Mouse (Mus musculus): ENCODE results near the gene Acot7.
"Not testable (repeated sequence)": the region's sequence is repeated elsewhere in the genome, so short reads cannot be mapped to it uniquely, and the experiment has no call there.

Gene Acot7

DNA sequence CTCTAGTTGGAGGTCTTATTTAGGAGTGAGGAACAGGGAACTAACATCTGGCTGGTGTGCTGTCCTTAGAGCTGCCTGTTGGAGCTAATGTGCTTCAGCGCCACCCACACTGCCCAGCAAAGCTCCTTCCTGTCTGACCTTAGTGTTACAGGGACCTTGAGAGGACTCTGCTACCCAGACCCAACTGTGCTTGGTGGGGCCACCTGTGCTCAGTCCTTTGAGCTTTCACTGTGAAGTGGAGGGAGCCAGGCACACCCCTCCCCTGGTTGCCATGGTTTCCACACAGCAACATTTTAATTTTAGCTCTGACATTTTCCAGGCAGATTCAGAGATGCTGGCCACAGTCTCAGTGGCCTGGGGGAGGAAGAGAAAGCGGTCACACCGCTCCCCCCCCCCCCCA lies 25.0 kb downstream of the Acot7 start:
- peak; percentile 21 to 56 for DNase-seq (ENCODE audit: low spot score in 2 of 2)

DNA sequence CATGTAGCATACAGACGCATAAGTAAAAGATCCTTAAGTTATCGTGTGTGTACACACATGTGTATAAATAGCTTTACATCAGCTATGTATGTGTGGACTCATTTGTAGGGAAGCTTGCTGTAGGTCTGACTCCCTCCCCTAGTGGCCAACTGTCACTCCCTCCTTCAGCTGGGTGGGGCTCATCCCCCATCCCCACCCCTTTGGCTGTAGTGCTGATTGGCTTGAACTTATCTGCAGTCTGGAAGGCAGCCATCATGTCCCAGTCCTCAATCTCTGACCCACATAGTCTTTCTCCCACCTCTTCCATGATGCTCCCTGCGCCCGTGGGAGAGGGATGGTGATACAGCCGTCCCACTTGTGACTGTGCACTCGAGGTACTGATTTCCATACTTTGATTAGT lies 26.7 kb downstream of the Acot7 start:
- DNase-seq (ENCODE audit: low spot score in 2 of 2) = no peak

DNA sequence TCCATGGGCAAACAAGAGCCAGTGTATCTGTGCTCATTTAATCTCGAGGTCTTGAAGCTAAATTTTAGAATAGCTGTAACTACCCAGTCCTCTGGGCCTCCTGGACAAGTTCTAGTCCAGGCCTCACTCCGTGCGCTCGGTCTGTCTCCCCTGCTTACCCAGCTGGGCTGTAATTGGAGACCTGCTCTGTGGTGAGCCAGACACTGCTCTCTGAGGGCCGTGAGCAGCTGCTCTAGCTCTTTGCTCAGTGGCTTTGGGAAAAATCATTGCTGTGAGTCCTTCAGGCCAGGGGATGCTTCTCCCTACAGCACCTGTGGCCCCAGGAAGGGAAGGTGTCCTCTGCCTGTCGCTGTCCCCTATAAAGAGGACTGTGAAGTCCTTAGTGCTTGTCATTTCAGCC lies 28.3 kb downstream of the Acot7 start:
- DNase-seq (ENCODE audit: low spot score in 2 of 2) = no peak

DNA sequence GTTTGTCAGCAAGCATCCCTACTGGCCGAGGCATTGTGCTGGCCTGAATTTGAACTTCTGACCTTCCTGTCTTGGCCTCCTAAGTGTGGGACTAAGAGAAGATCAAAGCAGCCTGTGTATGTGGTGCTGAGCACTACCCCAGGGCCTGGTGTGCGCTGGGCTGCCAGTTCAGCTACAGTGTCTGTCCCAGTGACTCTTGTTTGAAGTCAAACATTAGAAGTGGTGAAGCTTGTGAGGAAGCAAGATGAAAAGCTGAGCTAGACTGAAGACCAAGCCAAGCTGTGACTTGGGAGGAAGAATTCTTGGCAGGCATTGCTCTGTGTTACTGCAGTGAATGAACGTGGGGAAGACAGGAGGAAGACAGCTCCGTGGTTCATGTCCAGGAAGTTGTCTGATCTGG lies 31.7 kb downstream of the Acot7 start:
- DNase-seq (ENCODE audit: low spot score in 2 of 2) = no peak

DNA sequence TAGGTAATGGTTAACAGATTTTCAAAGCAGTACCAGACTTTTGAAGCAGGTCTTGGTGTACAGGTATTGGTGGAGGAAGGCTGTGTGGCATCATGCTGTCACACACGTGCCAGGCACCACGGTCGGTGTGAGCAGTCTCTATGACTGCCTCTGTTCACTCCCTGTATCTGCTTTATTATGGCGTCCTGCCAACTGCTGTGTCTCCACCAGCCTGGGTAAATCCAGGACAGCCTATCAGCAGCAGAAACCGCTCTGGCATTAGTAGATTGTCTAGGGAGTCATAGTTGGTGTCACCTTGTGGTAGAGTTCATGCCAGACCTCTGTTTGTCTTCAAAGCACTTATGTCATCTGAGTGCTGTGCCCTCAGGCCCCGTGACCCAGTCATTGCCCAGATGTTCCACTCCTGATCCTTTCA lies 34.2 kb downstream of the Acot7 start:
- DNase-seq (ENCODE audit: low spot score in 2 of 2) = no peak

DNA sequence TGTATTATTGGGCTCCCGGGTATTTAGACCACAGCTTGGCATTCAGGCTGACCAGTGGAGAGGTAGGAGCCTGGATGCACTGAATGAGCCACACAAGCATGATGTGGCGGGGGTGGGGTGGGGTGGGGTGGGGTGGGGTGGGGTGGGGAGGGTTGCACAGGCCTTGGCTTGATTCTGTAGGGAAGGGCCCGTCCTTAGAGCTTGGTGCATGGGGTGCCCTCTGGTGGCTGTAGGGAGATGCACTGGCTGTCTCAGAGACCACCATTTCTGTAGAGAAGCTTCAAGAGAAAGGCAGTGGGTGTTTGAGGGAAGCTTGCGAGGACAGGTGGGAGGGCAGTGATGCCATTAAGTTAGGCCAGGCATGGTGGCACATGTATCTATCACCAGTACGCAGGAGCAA lies 34.6 kb downstream of the Acot7 start:
- peak; percentile 51 to 63 for DNase-seq (ENCODE audit: low spot score in 2 of 2)

DNA sequence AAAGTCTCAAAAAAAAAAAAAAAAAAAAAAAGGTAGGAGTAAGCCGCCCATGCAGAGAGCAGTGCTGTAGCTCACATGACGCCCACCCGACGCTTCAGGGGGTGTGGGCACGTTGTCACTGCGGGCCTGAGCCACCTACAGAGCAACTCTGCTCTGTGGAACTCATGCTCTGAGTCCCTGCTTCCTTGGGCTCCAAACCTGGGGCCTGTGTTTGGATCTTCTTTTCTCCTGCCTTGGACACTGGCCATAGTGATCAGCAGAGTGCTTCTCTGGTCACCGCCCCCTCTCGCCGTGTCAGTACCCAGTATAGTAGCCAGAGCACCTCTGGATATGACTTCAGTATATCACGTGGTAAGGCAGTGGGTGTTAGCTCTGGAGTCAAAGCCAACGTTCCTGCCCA lies 35.0 kb downstream of the Acot7 start:
- no peak for DNase-seq (ENCODE audit: low spot score in 2 of 2)

DNA sequence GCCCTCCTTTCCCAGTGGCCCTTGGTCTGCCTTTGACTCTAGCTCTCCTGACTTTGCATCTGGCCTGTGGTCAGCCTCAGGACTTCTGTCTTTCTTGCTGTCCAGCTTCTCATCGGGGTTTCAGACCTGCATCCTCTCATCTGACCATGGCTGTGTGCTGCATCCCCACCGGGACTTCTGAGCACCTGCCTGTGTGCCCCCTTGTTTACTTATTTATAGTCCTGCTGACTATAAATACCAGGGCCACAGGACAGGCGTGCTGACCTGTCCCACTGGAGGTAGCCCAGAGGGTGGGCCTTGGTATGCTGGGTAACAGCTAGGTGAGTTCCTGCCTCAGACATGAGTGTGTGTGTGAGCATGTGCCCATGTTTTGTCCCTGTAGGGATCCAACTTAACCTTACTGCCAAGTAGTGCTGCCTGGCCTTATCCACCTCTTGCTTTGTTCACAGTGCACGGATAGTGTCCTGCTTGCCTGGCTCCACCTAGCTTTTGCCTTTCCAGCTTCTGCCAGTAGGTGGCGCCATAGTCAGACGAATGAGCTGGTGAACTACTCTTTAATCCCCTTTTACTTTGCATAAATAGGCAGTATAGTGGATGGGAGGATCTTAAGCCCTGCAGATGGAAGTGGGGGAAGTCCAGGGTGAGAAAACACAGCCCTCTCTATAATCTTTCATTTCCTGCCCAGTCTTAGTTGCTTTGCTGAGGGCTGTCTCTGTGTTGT lies 36.0 kb downstream of the Acot7 start:
- DNase-seq (ENCODE audit: low spot score in 2 of 2) = peak; percentile 82 to 88

DNA sequence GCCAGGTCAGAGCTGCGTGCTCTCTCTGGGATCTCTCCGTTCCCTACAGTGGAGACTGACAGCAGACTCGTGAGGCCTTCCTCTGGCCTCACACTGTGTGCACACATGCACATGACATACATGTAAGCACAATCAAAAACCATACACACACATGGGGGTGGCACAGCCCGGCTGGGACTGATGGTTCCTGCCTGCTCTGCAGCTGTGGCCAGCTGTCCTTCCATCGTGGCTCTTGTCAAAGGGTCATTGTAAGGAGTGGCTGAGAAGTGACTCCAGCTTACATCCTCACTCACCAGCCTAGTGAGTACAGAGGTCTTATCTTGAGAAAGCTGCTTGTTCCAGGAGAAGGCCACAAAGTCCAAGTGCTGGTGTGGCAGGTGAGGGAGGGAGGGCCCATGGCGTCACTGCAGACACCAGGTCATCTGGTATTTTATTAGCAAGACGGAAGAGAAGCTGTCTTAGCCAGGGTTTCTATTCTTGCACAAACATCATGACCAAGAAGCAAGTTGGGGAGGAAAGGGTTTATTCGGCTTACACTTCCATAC lies 37.0 kb downstream of the Acot7 start:
- no peak for DNase-seq (ENCODE audit: low spot score in 2 of 2)

DNA sequence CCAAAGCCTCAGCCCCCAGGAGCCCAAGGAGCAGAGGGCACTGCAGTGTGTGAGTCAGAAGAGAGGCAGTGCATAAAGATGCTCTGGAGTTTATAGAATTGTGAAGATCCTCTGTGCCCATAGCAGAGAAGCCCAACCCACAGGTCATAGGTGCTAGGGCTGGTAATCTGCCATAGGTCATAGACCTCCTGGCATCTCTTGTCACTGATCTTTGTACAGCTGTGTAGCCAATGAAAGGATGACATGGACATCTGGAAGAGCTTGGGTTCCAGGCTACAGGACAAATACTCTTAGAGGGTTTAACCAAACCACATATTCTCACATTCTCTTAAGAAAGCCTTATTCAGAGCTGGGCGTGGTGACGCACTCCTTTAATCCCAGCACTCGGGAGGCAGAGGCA lies 41.7 kb downstream of the Acot7 start:
- no peak for DNase-seq (ENCODE audit: low spot score in 2 of 2)

DNA sequence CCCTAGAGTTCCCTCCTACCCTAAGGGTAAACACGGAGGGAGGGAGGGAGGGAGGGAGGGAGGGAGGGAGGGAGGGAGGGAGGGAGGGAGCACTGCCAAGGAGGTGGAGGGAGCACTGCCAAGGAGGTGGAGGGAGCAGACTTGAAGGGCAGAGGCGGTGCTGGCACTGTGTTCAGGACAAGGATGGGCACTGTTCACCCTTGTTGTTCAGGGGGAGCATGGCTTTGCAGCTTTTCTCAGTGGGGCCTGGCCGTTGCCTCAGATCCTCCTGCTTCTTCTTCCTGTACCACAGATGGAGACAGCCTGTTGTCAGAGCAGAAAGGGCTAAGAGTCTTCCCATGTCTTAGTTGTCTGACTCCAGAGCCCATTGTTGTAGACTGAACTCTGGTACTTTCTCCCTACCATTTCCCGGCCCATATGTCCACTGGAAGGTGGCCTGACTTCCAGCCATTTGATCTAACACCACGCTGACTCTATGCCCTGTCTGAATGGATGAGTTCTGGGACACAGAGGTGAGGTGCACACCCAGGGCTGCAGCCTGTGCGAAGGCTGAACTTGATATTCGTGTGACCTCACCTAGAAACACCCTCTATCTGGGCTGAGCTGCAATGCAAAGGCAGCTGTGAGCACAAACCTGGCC lies 43.0 kb downstream of the Acot7 start:
- no peak for DNase-seq (ENCODE audit: low spot score in 2 of 2)

DNA sequence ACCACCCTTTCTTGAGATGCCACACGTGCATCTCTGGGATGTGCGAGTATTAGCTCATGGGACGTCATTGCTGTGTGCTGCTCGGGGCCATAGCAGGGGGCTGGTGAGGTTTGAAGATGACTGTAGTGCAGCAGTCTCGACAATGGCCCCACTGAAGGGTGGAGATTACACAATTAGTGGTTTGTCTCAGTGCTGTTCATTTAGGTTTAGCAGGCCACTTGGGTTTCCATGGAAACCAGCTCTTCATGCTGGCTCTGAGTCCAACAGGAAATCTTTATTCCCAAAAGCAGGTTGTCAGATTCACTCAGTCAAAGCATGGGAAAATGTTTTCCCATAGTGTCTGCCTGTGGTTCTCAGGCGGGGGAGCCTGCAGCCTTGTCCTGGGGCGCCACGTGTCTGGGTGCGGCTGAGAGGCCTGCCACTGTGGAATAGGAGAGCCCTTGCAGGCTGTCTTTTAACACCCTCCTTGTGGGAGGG lies 43.5 kb downstream of the Acot7 start:
- no peak for DNase-seq (ENCODE audit: low spot score in 2 of 2)

DNA sequence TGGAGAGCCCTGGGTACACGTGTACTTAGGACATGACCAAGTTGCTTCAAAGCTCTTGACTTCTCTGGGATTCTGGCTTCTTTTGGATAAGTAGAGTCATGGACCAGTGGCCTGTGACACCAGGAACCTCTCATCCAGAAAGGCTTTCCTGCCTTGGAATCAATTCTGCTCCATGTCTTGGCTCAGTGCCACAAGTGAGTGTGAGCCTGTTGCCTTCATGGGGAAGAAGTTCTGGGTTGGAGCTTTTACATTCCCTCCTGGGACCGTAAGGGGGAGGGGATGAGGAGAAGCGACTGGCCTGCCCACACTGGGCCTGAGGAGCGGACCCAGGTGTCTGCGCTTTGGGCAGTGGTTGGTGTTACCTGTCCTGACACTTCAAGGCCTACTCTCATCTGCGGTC lies 44.2 kb downstream of the Acot7 start:
- no peak for DNase-seq (ENCODE audit: low spot score in 2 of 2)

DNA sequence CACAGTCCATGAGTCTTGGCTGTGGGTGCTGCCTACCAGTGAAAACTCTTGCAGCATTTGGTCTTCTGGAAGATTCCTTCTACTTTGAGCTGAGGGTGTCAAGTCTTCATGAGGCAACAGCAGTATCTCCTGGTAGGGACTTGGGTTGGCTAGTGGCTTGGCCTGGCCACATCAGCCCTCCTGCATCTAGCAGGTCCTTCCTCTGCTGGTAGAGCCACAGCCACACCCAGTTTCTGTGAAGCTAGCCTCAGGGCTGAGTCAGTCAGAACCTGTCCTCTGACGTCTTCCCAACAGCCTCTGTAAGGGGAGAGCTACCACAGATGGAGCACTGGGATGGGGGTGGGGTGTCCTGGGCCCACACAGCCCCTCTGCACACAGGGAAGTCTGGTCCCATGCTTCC lies 44.6 kb downstream of the Acot7 start:
- no peak for DNase-seq (ENCODE audit: low spot score in 2 of 2)

DNA sequence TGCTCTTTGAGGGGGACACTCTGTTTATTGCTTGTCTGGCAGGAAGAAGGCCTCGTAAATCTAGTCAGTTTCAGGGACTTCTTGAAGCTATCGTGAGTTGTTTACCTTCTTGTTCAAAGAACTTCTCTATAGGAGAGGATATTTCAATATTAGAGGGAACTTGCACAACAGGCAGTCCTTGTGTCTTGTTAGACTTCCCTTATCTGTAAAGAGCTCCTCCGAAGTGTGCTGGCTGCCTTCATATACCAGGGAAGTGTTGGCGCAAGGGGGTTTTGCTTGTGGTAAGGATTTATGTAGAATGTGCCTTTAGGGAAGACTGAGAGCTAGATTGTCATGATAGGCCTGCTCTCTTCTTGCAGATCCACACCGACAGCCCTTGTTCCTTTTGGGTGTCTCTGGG lies 46.2 kb downstream of the Acot7 start:
- no peak for DNase-seq (ENCODE audit: low spot score in 2 of 2)

DNA sequence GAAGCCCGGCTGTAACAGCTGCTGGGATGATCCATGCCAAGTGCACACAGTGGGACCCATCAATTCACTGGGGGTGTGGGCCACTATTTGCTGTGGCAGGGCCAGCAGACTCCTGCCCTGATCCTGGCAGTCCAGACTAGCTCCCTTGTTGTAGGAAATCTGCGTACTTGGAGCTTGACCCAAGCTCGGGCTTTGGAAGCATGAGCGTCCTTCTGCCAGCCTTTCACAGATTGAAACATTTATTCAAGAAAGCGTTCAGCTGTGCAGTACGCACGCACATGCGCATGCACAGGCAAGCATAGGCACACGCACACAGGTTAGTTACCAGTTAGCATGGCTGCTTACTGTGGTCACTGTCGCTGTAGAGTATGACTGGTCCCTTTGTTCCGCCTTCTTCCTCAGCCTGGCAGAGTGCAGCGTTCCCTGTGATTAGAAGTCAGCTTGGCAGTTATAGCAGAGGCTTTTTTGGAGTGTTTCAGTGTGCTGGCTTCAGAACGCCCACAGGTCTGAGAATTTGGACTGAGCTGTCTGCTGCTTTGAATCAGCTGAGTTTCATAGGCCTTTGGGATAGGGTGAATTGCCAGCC lies 49.1 kb downstream of the Acot7 start:
- no peak for DNase-seq (ENCODE audit: low spot score in 2 of 2)

DNA sequence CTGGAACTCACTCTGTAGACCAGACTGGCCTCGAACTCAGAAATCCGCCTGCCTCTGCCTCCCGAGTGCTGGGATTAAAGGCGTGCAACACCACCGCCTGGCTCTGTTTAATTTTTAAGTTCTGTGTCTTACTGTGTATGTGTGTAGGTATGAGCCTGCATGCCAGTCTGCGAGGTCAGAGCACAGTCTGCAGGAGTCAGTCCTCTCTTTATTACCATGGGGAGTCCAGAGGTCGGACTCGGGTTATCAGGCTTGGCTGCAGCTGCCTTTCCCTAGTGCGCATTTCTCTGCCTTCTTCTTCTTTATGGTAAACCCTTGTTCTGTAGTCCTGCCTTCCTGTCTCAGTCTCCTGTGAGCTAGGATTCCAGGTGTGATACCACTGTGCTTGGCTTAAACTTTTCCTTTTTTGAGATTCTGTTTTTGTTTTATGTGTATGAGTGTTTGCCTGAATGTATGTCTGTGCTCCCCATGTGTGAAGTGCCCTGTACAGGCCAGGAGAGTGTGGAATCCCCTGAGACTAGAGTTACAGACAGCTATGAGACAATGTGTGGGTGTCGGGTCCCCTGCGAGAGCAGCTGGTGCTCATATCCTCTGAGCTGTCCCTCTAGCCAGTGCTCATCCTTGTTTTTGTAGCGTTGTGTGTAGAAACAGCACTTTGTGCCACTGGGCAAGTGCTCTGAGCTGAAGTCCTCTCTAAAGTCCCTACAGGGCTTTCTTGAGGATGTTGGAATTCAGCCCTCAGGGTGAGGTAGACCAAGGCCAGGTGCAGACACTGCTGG lies 50.0 kb downstream of the Acot7 start:
- DNase-seq (ENCODE audit: low spot score in 2 of 2) = no peak

DNA sequence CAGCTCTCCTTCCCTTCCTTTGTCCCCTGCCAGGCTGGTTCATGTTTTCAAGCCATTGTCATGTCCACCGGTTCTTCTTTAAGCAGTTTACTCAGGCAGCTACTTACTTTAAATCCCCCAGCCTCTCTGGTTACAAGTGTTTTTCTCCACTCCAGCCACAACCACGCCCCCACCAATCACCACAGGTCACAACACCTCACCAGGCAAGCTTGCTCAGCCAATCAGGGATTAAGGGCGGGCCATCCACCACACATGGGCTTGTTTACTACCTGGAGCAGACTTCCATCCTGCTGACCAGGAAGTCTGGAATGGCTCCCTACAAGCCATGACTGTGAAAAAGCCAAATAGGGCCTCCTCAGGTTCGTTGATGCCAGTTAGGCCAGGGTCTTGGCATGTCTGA lies 52.4 kb downstream of the Acot7 start:
- DNase-seq (ENCODE audit: low spot score in 2 of 2) = not testable (repeated sequence)

DNA sequence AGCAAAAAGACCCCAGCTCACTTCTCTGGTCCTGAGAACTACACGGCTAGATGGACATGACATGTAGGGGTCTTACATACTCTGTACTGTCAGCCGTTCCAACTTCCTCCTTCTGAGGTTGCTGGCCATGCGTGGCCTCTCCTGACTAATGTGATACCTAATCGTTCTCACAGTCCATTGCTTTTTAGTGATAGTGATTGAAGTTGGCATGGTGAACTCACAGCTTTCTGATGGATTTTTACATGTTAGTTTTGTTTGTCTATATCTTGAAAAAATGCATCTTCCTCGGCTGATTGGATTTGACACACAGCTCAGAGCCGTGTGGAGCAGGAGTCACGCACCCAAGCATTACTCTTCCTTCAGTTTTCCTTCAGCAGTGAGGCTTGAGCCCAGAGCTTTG lies 53.4 kb downstream of the Acot7 start:
- DNase-seq (ENCODE audit: low spot score in 2 of 2) = no peak

DNA sequence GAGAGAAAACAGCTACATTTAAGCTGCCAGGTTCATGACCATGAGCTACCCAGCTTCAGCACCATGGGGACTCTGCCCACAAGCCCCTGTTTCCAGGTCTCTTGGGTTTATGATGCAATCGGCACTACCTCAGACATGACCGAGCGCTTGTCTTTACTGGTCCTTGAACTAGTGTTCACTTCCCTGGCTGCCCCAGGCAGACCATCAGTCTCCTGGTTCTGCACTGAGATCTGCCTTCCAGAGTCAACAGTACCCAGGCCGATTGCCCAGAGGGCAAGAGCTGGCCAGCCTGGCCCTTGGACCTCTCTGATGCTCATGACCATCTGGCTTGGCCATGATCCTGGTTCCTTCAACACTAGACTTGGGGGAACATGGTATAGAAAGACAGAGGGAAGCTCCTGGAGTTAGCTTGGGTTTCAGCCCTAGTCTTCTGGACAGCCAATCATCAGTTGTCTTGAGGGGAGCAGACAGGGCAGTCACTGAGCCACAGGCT lies 54.5 kb downstream of the Acot7 start:
- no peak for DNase-seq (ENCODE audit: low spot score in 2 of 2)

DNA sequence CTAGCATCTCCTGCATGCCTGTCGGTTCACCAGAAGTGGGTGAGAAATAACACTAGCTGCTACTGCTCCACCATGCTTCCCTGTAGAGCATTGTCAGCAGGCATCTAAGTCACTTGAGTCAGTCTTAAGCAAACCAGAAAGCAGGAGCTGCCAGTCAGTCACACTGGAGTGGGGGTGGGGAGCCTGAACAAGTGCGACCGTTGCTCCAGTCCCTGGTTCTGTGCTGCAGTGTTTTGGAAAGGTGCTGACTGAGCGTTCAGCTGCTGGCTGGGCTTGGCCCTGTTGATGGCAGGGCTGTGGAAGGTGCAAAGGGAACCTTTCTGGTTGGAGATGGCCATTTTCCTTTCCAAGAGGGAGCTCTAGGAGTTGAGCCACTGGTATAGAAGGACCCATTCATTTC lies 62.0 kb downstream of the Acot7 start:
- DNase-seq (ENCODE audit: low spot score in 2 of 2) = no peak
